Mouse (Mus musculus) small intestine, adult 2 months (tissue): ENCODE data around the gene Blnk.
A peak's percentile ranks its signal among the peaks of the same experiment; 100 is the strongest.

Source experiments
- CTCF ChIP-seq: fragments of 200-500 bp; IDR thresholded peaks from 2 replicates; pipeline ENCODE4 v1.5.1; 2012; ENCODE audit warnings: low read depth, mild to moderate bottlenecking, control low read depth, inconsistent platforms, low read length, moderate library complexity, mixed read lengths; ENCODE audit not compliant: insufficient replicate concordance, insufficient read length; ENCODE audit errors: extremely low read depth
- POLR2A ChIP-seq: fragments of 200-500 bp; IDR thresholded peaks from 2 replicates; pipeline ENCODE4 v1.6.1; 2012; ENCODE audit warnings: low read depth, mild to moderate bottlenecking, control low read depth, inconsistent platforms, low read length, moderate library complexity

DNA sequence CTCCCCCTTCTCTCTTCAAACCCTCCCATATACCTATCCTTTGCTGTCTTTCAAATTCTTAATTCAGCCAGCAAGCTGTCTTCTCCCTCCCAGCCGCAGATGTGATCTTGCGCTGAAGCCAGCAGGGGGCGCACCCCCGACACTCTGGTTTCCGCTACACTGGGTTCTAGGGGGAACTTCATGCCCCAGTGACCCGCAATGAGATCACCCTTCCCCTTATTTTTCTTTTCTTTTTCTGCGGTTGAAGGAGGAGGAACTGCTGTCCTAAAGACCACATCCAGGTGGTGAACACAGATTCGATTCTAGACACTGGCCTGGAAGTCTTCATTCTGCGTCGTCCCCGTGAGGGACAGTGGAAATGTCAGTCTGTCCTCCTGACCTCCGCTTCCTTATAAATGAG lies 31.3 kb downstream of the Blnk start:
- TF ChIP-seq CTCF (peak; percentile 91), POLR2A (no peak)
